ENCODE assay signal across 8 mouse cellular contexts in genomic region chr8:122709340-122710111, GRCm38 (mm10). TPM values are rescaled to one million over a fixed set of nuclear protein-coding genes. Genes with fewer than 3 reads are reported as not detected.
DNase-seq lines count a peak whose midpoint lies in the region; ATAC-seq and TF ChIP-seq lines count a peak whose summit lies in the region.

No protein-coding gene starts in this region.

- intact Hi-C loops in heart, adult 2 months (cut with DNase I), result loop anchor here (5.0 kb wide), 1 partner anchor 53 kb away; no protein-coding TSS in a partner anchor

- peaks cover 23% of the 10 kb centered on the region for H3K4me1 ChIP-seq in forebrain, embryonic 12.5 days
- H3K4me1 ChIP-seq in heart, adult 2 months (ENCODE audit: control insufficient read depth, insufficient read depth, low read length), result peaks cover 18% of the 10 kb centered on the region

- no peak overlapping the region for H3K9ac ChIP-seq in forebrain, embryonic 12.5 days
- no peak overlapping the region for H3K9ac ChIP-seq in heart, adult 2 months (ENCODE audit: low read depth, low read length)

- no peak for ATAC-seq in CD4-positive, CD25-positive, alpha-beta regulatory T cell, adult 4 months
- peak; percentile 78; the same call in 1 of the 2 replicates for ATAC-seq in forebrain, embryonic 12.5 days (ENCODE audit: low FRiP score)

- H3K4me3 ChIP-seq in forebrain, embryonic 12.5 days (replicated peaks), result no peak overlapping the region
- no peak overlapping the region for H3K4me3 ChIP-seq in heart, adult 2 months

- 46% methylated on average over 26 of the region's 26 CpGs for WGBS in forebrain, embryonic 12.5 days
- WGBS in heart, adult 2 months, result 62% methylated on average over 26 of the region's 26 CpGs

- H3K4me2 ChIP-seq in forebrain, embryonic 12.5 days, result no peak overlapping the region

- TF ChIP-seq CTCF in heart, adult 2 months (IDR thresholded peaks at IDR 0.05), result no peak

- TF ChIP-seq EP300 in heart, adult 2 months (IDR thresholded peaks at IDR 0.05; ENCODE audit: insufficient read depth, low read depth, low read length), result no peak

- no peaks in the 10 kb centered on the region for H3K79me2 ChIP-seq in heart, adult 2 months (replicated peaks; ENCODE audit: control insufficient read depth, insufficient read depth, low read length)

- no peaks in the 10 kb centered on the region for H3K36me3 ChIP-seq in forebrain, embryonic 12.5 days (replicated peaks)
- H3K36me3 ChIP-seq in heart, adult 2 months (ENCODE audit: control insufficient read depth, insufficient read depth, low read length), result no peaks in the 10 kb centered on the region

- no peak for TF ChIP-seq POLR2A in heart, adult 2 months (IDR thresholded peaks at IDR 0.05; ENCODE audit: insufficient read depth, low read depth, low read length)

- H3K27me3 ChIP-seq in forebrain, embryonic 12.5 days, result 0 out of 2 replicates have a peak, but pooled peaks cover 8% of the 10 kb centered on the region
- H3K27me3 ChIP-seq in heart, adult 2 months (ENCODE audit: control insufficient read depth, insufficient read depth, low read length), result no peaks in the 10 kb centered on the region

- no peaks in the 10 kb centered on the region for H3K9me3 ChIP-seq in forebrain, embryonic 12.5 days

- peak; percentile 43 for DNase-seq in CD4-positive, CD25-positive, alpha-beta regulatory T cell, adult 2 months (ENCODE audit: low read depth, low spot score)
- peak; percentile 14 for DNase-seq in Muller cell, postnatal 12 days (ENCODE audit: inconsistent ontology term)
- peak; percentile 41 to 66 for DNase-seq in layer of hippocampus, postnatal 36 days
- DNase-seq in testis, postnatal 10 days (ENCODE audit: low spot score), result peak; percentile 61
- DNase-seq in kidney, postnatal 36 days, result no peak
- no peak for DNase-seq in heart, adult 2 months

- H3K27ac ChIP-seq in forebrain, embryonic 12.5 days, result peak overlapping the region; percentile 57
- no peak overlapping the region for H3K27ac ChIP-seq in heart, adult 2 months

RNA-seq across cellular contexts. Expression of gene Cbfa2t3, which starts 10.6 kb away (rescaled TPM):
- polyA plus RNA-seq in CD4-positive, CD25-positive, alpha-beta regulatory T cell, adult 4 months (2017; shearing (Covaris generic)), result under 1 TPM in 1 of 2 experiments, not detected in 1; 0.25 TPM
- 12.2 and 12.4 TPM in 2 replicates for polyA plus RNA-seq in forebrain, embryonic 12.5 days (2016; fragmentation: Nextera tagmentation; extraction: Ambion mirVana)
- total RNA-seq in layer of hippocampus, postnatal 36 days (2021), result 10 to 100 TPM; 47.2 to 50.2 TPM
- 10 to 100 TPM; 21.8 to 22.3 TPM for total RNA-seq in heart, adult 2 months (2021)
- 10.2 and 10.9 TPM in 2 replicates for polyA plus RNA-seq in heart, adult 2 months (2012; rRNA removed)

Comparison
In these comparisons a context has a peak if more than half of its experiments do, and no peak if none do; other contexts are left out.
1. DNase-seq: peak in CD4-positive, CD25-positive, alpha-beta regulatory T cell, adult 2 months (single experiment), Muller cell, postnatal 12 days (single experiment), layer of hippocampus, postnatal 36 days (2 of 2) and testis, postnatal 10 days (single experiment); none in kidney, postnatal 36 days (0 of 2) and heart, adult 2 months (0 of 2).